ENCODE assay signal across 11 mouse cellular contexts in the genomic region with DNA sequence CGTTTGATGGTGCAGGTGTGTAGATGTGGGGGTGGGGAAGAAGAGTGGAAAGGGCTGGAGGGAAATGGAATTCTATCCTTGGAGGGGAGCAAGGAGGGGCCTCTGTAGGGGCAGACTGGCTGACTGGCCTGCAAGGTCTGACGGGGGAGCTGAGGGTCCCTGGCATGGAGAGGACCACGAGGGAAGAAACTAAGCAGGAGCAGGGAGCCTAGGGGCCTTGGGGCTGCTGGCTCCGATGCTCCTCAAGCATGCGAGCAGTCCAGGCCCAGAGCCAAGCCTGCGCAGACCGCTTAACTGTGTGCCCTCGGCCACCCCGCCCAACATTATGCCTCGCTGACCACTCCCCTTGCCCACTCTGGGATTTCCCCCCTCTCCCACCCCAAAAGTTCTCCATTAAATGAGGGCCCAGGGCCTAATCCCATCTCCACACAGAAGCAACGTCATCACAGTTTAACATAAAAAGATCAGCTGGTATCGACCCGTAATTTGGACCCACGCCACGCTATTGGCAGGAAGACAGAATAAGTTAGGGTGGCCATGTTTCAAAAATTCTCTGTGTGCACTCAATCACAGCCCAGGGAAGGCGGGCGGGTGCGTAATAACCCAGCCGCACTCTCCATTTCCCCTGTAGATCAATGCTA. TPM values are rescaled to one million over a fixed set of nuclear protein-coding genes. Genes with fewer than 3 reads are reported as not detected.
A peak's percentile ranks its signal among the peaks of the same experiment; 100 is the strongest.
DNase-seq lines count a peak whose midpoint lies in the region; ATAC-seq and TF ChIP-seq lines count a peak whose summit lies in the region.
"Had no signal": no experiment of that assay in that cellular context is flagged by ENCODE, and none has a peak within 500 bp of the region (broad histone marks: within the 10 kb centered on the region; RNA-seq: fewer than 3 reads in every experiment).

No protein-coding gene starts in this region.

- H3K27ac ChIP-seq in layer of hippocampus, adult 2 months, result no peak overlapping the region
- peak overlapping the region; percentile 86 for H3K27ac ChIP-seq in kidney, embryonic 16.5 days (ENCODE audit: low read length)
- H3K27ac ChIP-seq in stomach, postnatal 0 days (replicated peaks), result no peak overlapping the region
- H3K27ac ChIP-seq: limb, embryonic 13.5 days had no signal

- peak overlapping the region; percentile 10; the same call in 1 of the 2 replicates for H3K4me3 ChIP-seq in layer of hippocampus, adult 2 months
- peak overlapping the region; percentile 1; the same call in 1 of the 2 replicates for H3K4me3 ChIP-seq in kidney, embryonic 16.5 days (ENCODE audit: low read length)
- H3K4me3 ChIP-seq in stomach, postnatal 0 days (ENCODE audit: low read depth, low read length), result no peak overlapping the region
- H3K4me3 ChIP-seq: limb, embryonic 13.5 days had no signal

- DNase-seq in layer of hippocampus, adult 2 months (ENCODE audit: low spot score in 2 of 2), result peak in 1 of 2 experiments; percentile 36
- DNase-seq in layer of hippocampus, adult 11-12 months (ENCODE audit: low spot score), result no peak
- peak; percentile 35 for DNase-seq in urinary bladder, postnatal 14 days (ENCODE audit: low spot score)
- DNase-seq in urinary bladder, adult 2 months (ENCODE audit: low spot score), result no peak
- no peak for DNase-seq in stomach, postnatal 0 days (ENCODE audit: low spot score)
- DNase-seq in adrenal gland, postnatal 36 days, result no peak
- DNase-seq: heart, postnatal 14 days; thymus, adult 2 months had no signal

- peak; percentile 87 for ATAC-seq in kidney, embryonic 16.5 days (ENCODE audit: low FRiP score, low TSS enrichment)
- peak; percentile 41; the same call in 1 of the 2 replicates for ATAC-seq in stomach, postnatal 0 days (ENCODE audit: low FRiP score, low TSS enrichment)
- no peak for ATAC-seq in inflammation-experienced regulatory T-cells, adult 6 months

- peaks cover 51% of the 10 kb centered on the region for H3K4me1 ChIP-seq in kidney, embryonic 16.5 days (ENCODE audit: insufficient read depth, low read length)
- H3K4me1 ChIP-seq in stomach, postnatal 0 days (replicated peaks; ENCODE audit: control insufficient read depth, insufficient read depth), result no peaks in the 10 kb centered on the region

- peak overlapping the region; percentile 31 for H3K4me2 ChIP-seq in kidney, embryonic 16.5 days (replicated peaks; ENCODE audit: low read depth, low read length)
- H3K4me2 ChIP-seq in stomach, postnatal 0 days (replicated peaks; ENCODE audit: low read depth), result no peak overlapping the region
- H3K4me2 ChIP-seq: limb, embryonic 13.5 days had no signal

- no peaks in the 10 kb centered on the region for H3K36me3 ChIP-seq in kidney, embryonic 16.5 days (ENCODE audit: insufficient read depth, low read length)
- H3K36me3 ChIP-seq in stomach, postnatal 0 days (ENCODE audit: control insufficient read depth, insufficient read depth, low read length), result no peaks in the 10 kb centered on the region
- H3K36me3 ChIP-seq: limb, embryonic 13.5 days had no signal

- H3K9ac ChIP-seq in kidney, embryonic 16.5 days (replicated peaks; ENCODE audit: low read length), result peak overlapping the region; percentile 24
- no peak overlapping the region for H3K9ac ChIP-seq in stomach, postnatal 0 days (ENCODE audit: low read length)
- H3K9ac ChIP-seq: limb, embryonic 13.5 days had no signal

- no peak for TF ChIP-seq CTCF in layer of hippocampus, adult 2 months (conservative IDR thresholded peaks at IDR 0.05)
- no peak for TF ChIP-seq CTCF in stomach, postnatal 0 days (IDR thresholded peaks at IDR 0.05; ENCODE audit: low read depth)

- WGBS in kidney, embryonic 16.5 days, result 18% methylated on average over 19 of the region's 19 CpGs
- 33% methylated on average over 19 of the region's 19 CpGs for WGBS in stomach, postnatal 0 days

- peaks cover 9% of the 10 kb centered on the region; the same call in 1 of the 2 replicates for H3K27me3 ChIP-seq in kidney, embryonic 16.5 days (ENCODE audit: insufficient read depth, low read length)
- H3K27me3 ChIP-seq in stomach, postnatal 0 days (ENCODE audit: control insufficient read depth, insufficient read depth, low read length), result no peaks in the 10 kb centered on the region

- TF ChIP-seq EP300 in stomach, postnatal 0 days (optimal IDR thresholded peaks at IDR 0.05), result no peak

- H3K9me3 ChIP-seq in kidney, embryonic 16.5 days (ENCODE audit: low read length), result no peaks in the 10 kb centered on the region
- no peaks in the 10 kb centered on the region for H3K9me3 ChIP-seq in stomach, postnatal 0 days (ENCODE audit: control insufficient read depth, low read length)
- H3K9me3 ChIP-seq: limb, embryonic 13.5 days had no signal

RNA-seq across cellular contexts. Expression of gene Slf2, which starts 37.6 kb away (rescaled TPM):
- total RNA-seq in layer of hippocampus, adult 2 months (2021), result 10 to 100 TPM; 35.6 to 43.9 TPM
- 18.1 and 18.5 TPM in 2 replicates for polyA plus RNA-seq in urinary bladder, adult 2 months (2012; rRNA removed)
- 38.7 and 46.0 TPM in 2 replicates for polyA plus RNA-seq in kidney, embryonic 16.5 days (2015; fragmentation: Nextera tagmentation; extraction: Ambion mirVana)
- 9.3 and 9.8 TPM in 2 replicates for polyA plus RNA-seq in stomach, postnatal 0 days (2015; fragmentation: Nextera tagmentation; extraction: Ambion mirVana)
- total RNA-seq in adrenal gland, postnatal 36 days (2021), result 10 to 100 TPM; 23.0 to 23.7 TPM
- polyA plus RNA-seq in inflammation-experienced regulatory T-cells, adult 6 months (2017; shearing (Covaris generic)), result 10 to 100 TPM; 24.9 to 27.0 (median 25.0) TPM
